Mouse (Mus musculus) Patski (cell line): ENCODE measurements around the gene Lrp2. TPM values are rescaled to one million over a fixed set of nuclear protein-coding genes. Genes with fewer than 3 reads are reported as not detected.

Experiments
- ATAC-seq: fragments of 100-300 bp; one replicate; pipeline ENCODE4 v1.8.0; 2021
- CTCF ChIA-PET: fragments of 350-600 bp; sonication (Branson Sonifier 250); formaldehyde crosslinking; loops from one replicate; lab custom pipeline; 2022; ENCODE audit warnings: inconsistent platforms; lab: Charles Lee
- POLR2A ChIA-PET: fragments of 350-600 bp; sonication (Branson Sonifier 250); formaldehyde crosslinking; loops from one replicate; lab custom pipeline; 2022; ENCODE audit warnings: antibody characterized with exemption, inconsistent platforms; lab: Charles Lee
- DNase-seq: peaks from one replicate; pipeline ENCODE4 v3.0.0-alpha.2; 2011; ENCODE audit warnings: low read depth, low spot score
- H3K27me3 ChIP-seq: fragments of 371-371 bp; one replicate; pipeline ENCODE4 v1.5.1; 2021
- CTCF ChIP-seq: fragments of 100-300 bp; IDR thresholded peaks from one replicate; pipeline ENCODE4 v1.5.1; 2021
- in situ Hi-C: fragments of 300-500 bp; cut with MboI; formaldehyde crosslinking; loops from 3 replicates; pipeline ENCODE4 v1.11.1; 2018; ENCODE audit warnings: low pct_unique_long_range_greater_than_20kb, mixed read lengths
- polyA plus RNA-seq: library from polyadenylated mRNA; unstranded; gene quantifications from one replicate; pipeline ENCODE4 v1.2.3, GENCODE M21; 2021

Lrp2 gene
- polyA plus RNA-seq, 1 experiment from 2014 or later: 39.0 TPM

- DNase-seq: no peak
- CTCF ChIA-PET: interaction anchor here (1.0 to 1.2 kb wide), 2 partner anchors 11 to 14 kb away, joined by 3 read pairs; no protein-coding TSS in a partner anchor
- H3K27me3 ChIP-seq: no peaks in the 10 kb centered on the region
- in situ Hi-C loops: no loop called here
- TF ChIP-seq CTCF: no peak
- ATAC-seq: no peak
- POLR2A ChIA-PET: no interaction called here
These were observed 55.0 kb downstream of the Lrp2 start for GRCm38 (mm10) chr2:69530691-69531527.

GRCm38 (mm10) chr2:69530126-69530525 is 55.7 kb downstream of the Lrp2 start:
- POLR2A ChIA-PET: no interaction called here
- H3K27me3 ChIP-seq: no peaks in the 10 kb centered on the region

GRCm38 (mm10) chr2:69520273-69520672 is 65.6 kb downstream of the Lrp2 start:
- peak; percentile 70 for TF ChIP-seq CTCF
- CTCF ChIA-PET: interaction anchor here (0.8 kb wide), 1 partner anchor 11 kb away, joined by 3 read pairs; no protein-coding TSS in a partner anchor

More at GRCm38 (mm10) chr2:69530126-69530525, 55.7 kb downstream of the Lrp2 start:
- in situ Hi-C loops: no loop called here
- DNase-seq: no peak
- no peak for ATAC-seq
- TF ChIP-seq CTCF: no peak
- CTCF ChIA-PET: no interaction called here

GRCm38 (mm10) chr2:69518307-69518706 is 67.6 kb downstream of the Lrp2 start:
- H3K27me3 ChIP-seq: no peaks in the 10 kb centered on the region
- POLR2A ChIA-PET: no interaction called here
- no peak for DNase-seq
- in situ Hi-C loops: no loop called here
- TF ChIP-seq CTCF: no peak
- CTCF ChIA-PET: no interaction called here
- ATAC-seq: no peak

More at GRCm38 (mm10) chr2:69520273-69520672, 65.6 kb downstream of the Lrp2 start:
- POLR2A ChIA-PET: no interaction called here
- no peaks in the 10 kb centered on the region for H3K27me3 ChIP-seq
- DNase-seq (no peak), ATAC-seq (no peak)
- in situ Hi-C loops: no loop called here

GRCm38 (mm10) chr2:69511766-69512165 is 74.1 kb downstream of the Lrp2 start:
- POLR2A ChIA-PET: no interaction called here
- in situ Hi-C loops: no loop called here
- ATAC-seq: no peak
- CTCF ChIA-PET: no interaction called here
- DNase-seq: no peak
- TF ChIP-seq CTCF: no peak
- H3K27me3 ChIP-seq: no peaks in the 10 kb centered on the region

GRCm38 (mm10) chr2:69500357-69500756 is 85.5 kb downstream of the Lrp2 start:
- no peaks in the 10 kb centered on the region for H3K27me3 ChIP-seq
- POLR2A ChIA-PET: no interaction called here
- no peak for TF ChIP-seq CTCF
- in situ Hi-C loops: no loop called here
- ATAC-seq (no peak), DNase-seq (no peak)
- CTCF ChIA-PET: no interaction called here

- TF ChIP-seq CTCF: peak; percentile 43
These were observed 92.7 kb downstream of the Lrp2 start for GRCm38 (mm10) chr2:69493130-69493529.

GRCm38 (mm10) chr2:69480965-69481364 is 104.9 kb downstream of the Lrp2 start:
- no peak for DNase-seq
- no peaks in the 10 kb centered on the region for H3K27me3 ChIP-seq
- ChIA-PET POLR2A (no interaction called here), CTCF (interaction anchor here (1.4 kb wide), 1 partner anchor 16 kb away, joined by 3 read pairs; no protein-coding TSS in a partner anchor)
- ATAC-seq: no peak
- no peak for TF ChIP-seq CTCF
- in situ Hi-C loops: no loop called here

More at GRCm38 (mm10) chr2:69493130-69493529, 92.7 kb downstream of the Lrp2 start:
- in situ Hi-C loops: no loop called here
- DNase-seq (no peak), ATAC-seq (no peak)
- CTCF ChIA-PET: interaction anchor here (0.7 to 1.3 kb wide), 2 partner anchors 29 to 30 kb away, joined by 3 read pairs; no protein-coding TSS in a partner anchor
- POLR2A ChIA-PET: no interaction called here
- no peaks in the 10 kb centered on the region for H3K27me3 ChIP-seq

- no peak for TF ChIP-seq CTCF
- H3K27me3 ChIP-seq: no peaks in the 10 kb centered on the region
- CTCF ChIA-PET: interaction anchor here (0.9 to 1.4 kb wide), 2 partner anchors 17 to 43 kb away, joined by 3 read pairs; no protein-coding TSS in a partner anchor
- POLR2A ChIA-PET: no interaction called here
- ATAC-seq (no peak), DNase-seq (no peak)
- in situ Hi-C loops: no loop called here
These were observed 106.0 kb downstream of the Lrp2 start for GRCm38 (mm10) chr2:69479859-69480258.

- TF ChIP-seq CTCF: no peak
- ChIA-PET CTCF (no interaction called here), POLR2A (no interaction called here)
- H3K27me3 ChIP-seq: no peaks in the 10 kb centered on the region
- in situ Hi-C loops: no loop called here
- ATAC-seq (no peak), DNase-seq (no peak)
These were observed 109.0 kb downstream of the Lrp2 start for GRCm38 (mm10) chr2:69476901-69477300.

- ATAC-seq: no peak
- no peak for TF ChIP-seq CTCF
- POLR2A ChIA-PET: no interaction called here
- DNase-seq: no peak
- in situ Hi-C loops: no loop called here
- H3K27me3 ChIP-seq: no peaks in the 10 kb centered on the region
- CTCF ChIA-PET: no interaction called here
These were observed 110.7 kb downstream of the Lrp2 start for GRCm38 (mm10) chr2:69475177-69475576.
